Comparison of ENCODE assay signal across 27 mouse cellular contexts in the genomic region with DNA sequence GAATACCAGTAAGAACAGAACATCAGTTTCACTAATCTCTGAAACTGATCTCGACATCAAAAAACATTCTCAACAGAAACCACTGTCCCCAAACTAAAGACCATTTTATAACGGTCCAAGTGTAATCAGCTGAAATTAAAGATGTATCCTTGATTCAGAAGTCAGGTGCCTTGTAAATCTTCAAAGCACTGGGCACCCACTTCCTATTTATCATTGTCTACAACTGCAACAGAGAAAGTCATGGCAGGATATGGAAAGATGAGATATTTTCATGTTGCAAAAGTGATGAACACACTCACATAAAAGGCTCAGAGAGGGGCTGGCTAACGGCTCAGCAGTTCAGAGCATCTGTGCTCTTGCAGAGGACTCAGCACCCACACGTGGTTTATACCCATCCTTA. TPM values are rescaled to one million over a fixed set of nuclear protein-coding genes. Genes with fewer than 3 reads are reported as not detected.
A peak's percentile ranks its signal among the peaks of the same experiment; 100 is the strongest.
DNase-seq lines count a peak whose midpoint lies in the region; ATAC-seq and TF ChIP-seq lines count a peak whose summit lies in the region.
"Had no signal": no experiment of that assay in that cellular context is flagged by ENCODE, and none has a peak within 500 bp of the region (broad histone marks: within the 10 kb centered on the region; RNA-seq: fewer than 3 reads in every experiment).

No protein-coding gene starts in this region.

- H3K4me3 ChIP-seq in lung, adult 2 months (replicated peaks; ENCODE audit: extremely low read depth, low read depth, low read length): no peak overlapping the region
- H3K4me3 ChIP-seq: embryonic facial prominence, embryonic 10.5 days; embryonic facial prominence, embryonic 15.5 days; forebrain, embryonic 12.5 days; kidney, embryonic 15.5 days; limb, embryonic 12.5 days; liver, embryonic 15.5 days; lung, embryonic 15.5 days; midbrain, embryonic 12.5 days had no signal

- no peak for TF ChIP-seq POLR2A in lung, adult 2 months (IDR thresholded peaks at IDR 0.05; ENCODE audit: borderline replicate concordance, extremely low read depth, low read depth, low read length)

- H3K4me1 ChIP-seq in lung, adult 2 months (ENCODE audit: control insufficient read depth, insufficient read depth, low read length): no peaks in the 10 kb centered on the region; the same call in 1 of the 2 replicates

- WGBS in lung, adult 2 months: 59% methylated on average over 4 of the region's 4 CpGs

- ATAC-seq in CD4-positive, CD25-positive, alpha-beta regulatory T cell, adult 4 months: peak; percentile 64
- ATAC-seq: forebrain, postnatal 0 days; hindbrain, postnatal 0 days had no signal

- DNase-seq in thymus, postnatal 0 days (ENCODE audit: low spot score): peak; percentile 41
- DNase-seq in thymus, postnatal 4 days: no peak
- peak; percentile 56 for DNase-seq in induced T-regulatory cell, adult 2 months (ENCODE audit: low read depth)
- no peak for DNase-seq in testis, postnatal 10 days (ENCODE audit: low spot score)
- no peak for DNase-seq in right cerebral cortex, postnatal 25 days
- no peak for DNase-seq in lung, adult 2 months
- DNase-seq: adrenal gland, adult 2 months; adrenal gland, postnatal 36 days; B cell, adult 2 months; cerebellum, adult 2 months; cerebellum, postnatal 14 days; forebrain, postnatal 0 days; kidney, adult 18-20 months; kidney, postnatal 25 days; spleen, adult 18-20 months; thymus, adult 18-20 months had no signal

- TF ChIP-seq CTCF in lung, adult 2 months (IDR thresholded peaks at IDR 0.05; ENCODE audit: insufficient read depth, low read length): no peak

RNA-seq across cellular contexts. Expression of a gene that starts 5.2 kb away (rescaled TPM):
- polyA plus RNA-seq in thymus, postnatal 0 days (2015; fragmentation: Nextera tagmentation; extraction: Ambion mirVana): 164 and 168 TPM in 2 replicates
- 10 to 100 TPM; 95.0 to 98.5 TPM for polyA plus RNA-seq in CD4-positive, CD25-positive, alpha-beta regulatory T cell, adult 4 months (2017; shearing (Covaris generic))
- polyA plus RNA-seq in lung, adult 2 months (2012; rRNA removed): 15.9 and 29.5 TPM in 2 replicates

RNA-seq across cellular contexts. Expression of a gene that starts 13.9 kb away (rescaled TPM):
- 0.05 TPM in 1 of 2 replicates, not detected in the other for polyA plus RNA-seq in thymus, postnatal 0 days (2015; fragmentation: Nextera tagmentation; extraction: Ambion mirVana)
- polyA plus RNA-seq in CD4-positive, CD25-positive, alpha-beta regulatory T cell, adult 4 months (2017; shearing (Covaris generic)): under 1 TPM in 1 of 2 experiments, not detected in 1; 0.15 TPM
- polyA plus RNA-seq in lung, adult 2 months (2012; rRNA removed): not detected in 2 replicates
- polyA plus RNA-seq: liver, adult 2 months had no signal

RNA-seq across cellular contexts. Expression of a gene that starts 45.3 kb away (rescaled TPM):
- polyA plus RNA-seq in thymus, postnatal 0 days (2015; fragmentation: Nextera tagmentation; extraction: Ambion mirVana): 1.4 and 1.6 TPM in 2 replicates
- polyA plus RNA-seq in CD4-positive, CD25-positive, alpha-beta regulatory T cell, adult 4 months (2017; shearing (Covaris generic)): under 1 TPM; 0.32 to 0.54 TPM
- 22.3 and 27.1 TPM in 2 replicates for polyA plus RNA-seq in lung, adult 2 months (2012; rRNA removed)

RNA-seq across cellular contexts. Expression of a gene that starts 48.2 kb away (rescaled TPM):
- polyA plus RNA-seq in thymus, postnatal 0 days (2015; fragmentation: Nextera tagmentation; extraction: Ambion mirVana): 0.59 and 0.68 TPM in 2 replicates
- polyA plus RNA-seq in CD4-positive, CD25-positive, alpha-beta regulatory T cell, adult 4 months (2017; shearing (Covaris generic)): not detected
- polyA plus RNA-seq in lung, adult 2 months (2012; rRNA removed): 0.24 TPM in 1 of 2 replicates, not detected in the other

RNA-seq across cellular contexts. Expression of a gene that starts 54.3 kb away (rescaled TPM):
- polyA plus RNA-seq in thymus, postnatal 0 days (2015; fragmentation: Nextera tagmentation; extraction: Ambion mirVana): 29.2 and 31.4 TPM in 2 replicates
- polyA plus RNA-seq in CD4-positive, CD25-positive, alpha-beta regulatory T cell, adult 4 months (2017; shearing (Covaris generic)): 10 to 100 TPM; 22.4 to 48.3 TPM
- polyA plus RNA-seq in lung, adult 2 months (2012; rRNA removed): 77.5 and 84.7 TPM in 2 replicates

Comparison
In these comparisons a context has a peak if more than half of its experiments do, and no peak if none do; other contexts are left out.
1. DNase-seq: peak in thymus, postnatal 0 days (single experiment) and induced T-regulatory cell, adult 2 months (single experiment); none in thymus, postnatal 4 days (single experiment), testis, postnatal 10 days (single experiment), right cerebral cortex, postnatal 25 days (single experiment) and lung, adult 2 months (single experiment).